Mouse (Mus musculus): ENCODE data around the gene Arsk. TPM values are rescaled to one million over a fixed set of nuclear protein-coding genes. Genes with fewer than 3 reads are reported as not detected.

The Arsk gene
- polyA plus RNA-seq, 1 experiment = 4.8 TPM

- DNase-seq = no peak
- TF ChIP-seq CTCF (IDR thresholded peaks at IDR 0.05; ENCODE audit: insufficient read depth, low read length) = no peak
- no peak for TF ChIP-seq POLR2A (IDR thresholded peaks at IDR 0.05; ENCODE audit: borderline replicate concordance, extremely low read depth, low read depth, low read length)
- no peak overlapping the region for H3K4me3 ChIP-seq (replicated peaks; ENCODE audit: extremely low read depth, low read depth, low read length)
- no peaks in the 10 kb centered on the region for H3K4me1 ChIP-seq (ENCODE audit: control insufficient read depth, insufficient read depth, low read length)
- WGBS = 84% methylated on average over 13 of the region's 13 CpGs
Measured at GRCm38 (mm10) chr13:76064363-76064945, 34.0 kb downstream of the Arsk start.

- H3K4me1 ChIP-seq (ENCODE audit: control insufficient read depth, insufficient read depth, low read length) = no peaks in the 10 kb centered on the region
- DNase-seq = no peak
- no peak for TF ChIP-seq CTCF (IDR thresholded peaks at IDR 0.05; ENCODE audit: insufficient read depth, low read length)
- TF ChIP-seq POLR2A (IDR thresholded peaks at IDR 0.05; ENCODE audit: borderline replicate concordance, extremely low read depth, low read depth, low read length) = no peak
- H3K4me3 ChIP-seq (replicated peaks; ENCODE audit: extremely low read depth, low read depth, low read length) = no peak overlapping the region
- WGBS = 92% methylated on average over 4 of the region's 4 CpGs
Measured at GRCm38 (mm10) chr13:76063548-76063947, 34.9 kb downstream of the Arsk start.

GRCm38 (mm10) chr13:76062569-76062968 lies 35.9 kb downstream of the Arsk start:
- no peak for DNase-seq
- TF ChIP-seq POLR2A (IDR thresholded peaks at IDR 0.05; ENCODE audit: borderline replicate concordance, extremely low read depth, low read depth, low read length) = no peak
- H3K4me1 ChIP-seq (ENCODE audit: control insufficient read depth, insufficient read depth, low read length) = no peaks in the 10 kb centered on the region
- H3K4me3 ChIP-seq (replicated peaks; ENCODE audit: extremely low read depth, low read depth, low read length) = no peak overlapping the region
- 88% methylated on average over 3 of the region's 3 CpGs for WGBS

GRCm38 (mm10) chr13:76062126-76062525 lies 36.3 kb downstream of the Arsk start:
- no peak for DNase-seq
- H3K4me3 ChIP-seq (replicated peaks; ENCODE audit: extremely low read depth, low read depth, low read length) = no peak overlapping the region
- no peaks in the 10 kb centered on the region for H3K4me1 ChIP-seq (ENCODE audit: control insufficient read depth, insufficient read depth, low read length)
- TF ChIP-seq CTCF (IDR thresholded peaks at IDR 0.05; ENCODE audit: insufficient read depth, low read length) (no peak), POLR2A (IDR thresholded peaks at IDR 0.05; ENCODE audit: borderline replicate concordance, extremely low read depth, low read depth, low read length) (no peak)
- 73% methylated on average over 3 of the region's 3 CpGs for WGBS

DNA sequence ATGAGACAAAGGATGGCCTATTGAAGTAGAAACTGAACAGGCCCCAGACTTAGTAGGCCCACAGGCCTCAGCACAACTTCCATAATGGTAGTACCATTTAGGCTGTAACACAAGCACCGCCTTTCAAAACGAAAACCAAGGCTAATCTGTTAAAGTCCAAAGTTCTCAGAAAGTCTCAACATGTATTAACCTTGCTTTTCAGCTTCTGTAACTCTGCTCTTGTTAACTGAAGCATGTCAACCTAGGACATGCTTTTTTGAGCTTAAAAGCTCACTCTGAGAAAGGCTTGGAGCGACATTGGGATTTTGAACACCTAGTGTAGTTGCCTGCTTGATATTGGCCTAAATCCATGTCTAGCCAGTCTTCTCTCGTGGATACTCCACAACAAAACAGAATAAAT lies 38.9 kb downstream of the Arsk start:
- no peak for DNase-seq
- no peak overlapping the region for H3K4me3 ChIP-seq (replicated peaks; ENCODE audit: extremely low read depth, low read depth, low read length)
- WGBS = 93% methylated on average over 4 of the region's 4 CpGs
- no peak for TF ChIP-seq POLR2A (IDR thresholded peaks at IDR 0.05; ENCODE audit: borderline replicate concordance, extremely low read depth, low read depth, low read length)
- TF ChIP-seq CTCF (IDR thresholded peaks at IDR 0.05; ENCODE audit: insufficient read depth, low read length) = no peak
- peaks cover 7% of the 10 kb centered on the region for H3K4me1 ChIP-seq (ENCODE audit: control insufficient read depth, insufficient read depth, low read length)

DNA sequence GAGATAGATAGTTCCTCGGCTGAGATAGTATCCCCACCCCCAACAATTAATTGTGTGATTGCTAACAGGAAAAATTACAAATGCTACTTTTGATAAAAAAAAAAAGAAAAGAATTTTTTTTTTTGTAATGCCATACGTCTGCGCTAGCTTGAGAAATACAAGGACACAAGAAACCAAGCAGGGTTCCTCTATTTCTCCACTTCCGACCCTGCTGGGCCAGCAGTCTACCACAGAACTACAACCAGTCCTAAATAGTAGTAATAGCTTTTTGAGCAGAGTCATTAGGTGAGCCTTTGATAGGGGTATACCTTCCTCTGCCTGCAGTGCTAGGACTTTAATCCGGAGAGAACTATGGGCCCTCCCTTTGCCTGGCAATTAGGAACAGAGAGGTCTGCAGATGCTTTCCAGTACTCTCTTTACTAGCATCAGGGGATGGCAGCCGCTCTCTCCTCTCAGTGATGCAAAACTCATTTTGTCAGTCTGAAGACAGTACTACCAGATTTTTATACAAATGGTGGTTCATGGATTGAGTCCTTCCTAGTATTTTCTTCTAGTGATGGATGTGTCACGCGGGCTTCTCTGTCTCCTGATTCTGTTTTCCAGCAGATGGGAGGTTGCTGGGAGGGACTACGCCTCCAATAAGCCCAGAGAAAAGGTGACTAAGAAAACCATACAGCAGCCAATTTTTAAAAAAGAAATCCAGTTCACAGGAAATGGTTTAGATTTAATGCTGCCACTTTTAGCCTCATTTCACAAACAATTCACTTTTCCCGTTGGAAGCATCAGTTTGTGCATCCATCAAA lies 41.0 kb downstream of the Arsk start:
- Histone ChIP-seq H3K4me1 (ENCODE audit: control insufficient read depth, insufficient read depth, low read length) (peaks cover 7% of the 10 kb centered on the region), H3K4me3 (replicated peaks; ENCODE audit: extremely low read depth, low read depth, low read length) (no peak overlapping the region)
- 65% methylated on average over 10 of the region's 10 CpGs for WGBS
- TF ChIP-seq CTCF (IDR thresholded peaks at IDR 0.05; ENCODE audit: insufficient read depth, low read length) (no peak), POLR2A (IDR thresholded peaks at IDR 0.05; ENCODE audit: borderline replicate concordance, extremely low read depth, low read depth, low read length) (no peak)
- no peak for DNase-seq

GRCm38 (mm10) chr13:76056896-76057266 lies 41.6 kb downstream of the Arsk start, which contains the start of gene Gpr150:
Gene Gpr150 (minus strand): TSS chr13:76056996.
- 16% methylated on average over 10 of the region's 10 CpGs for WGBS
- DNase-seq = no peak
- peak within 1 kb of the TSS; percentile 42 for H3K4me3 ChIP-seq (replicated peaks; ENCODE audit: extremely low read depth, low read depth, low read length)
- peaks cover 7% of the 10 kb centered on the region for H3K4me1 ChIP-seq (ENCODE audit: control insufficient read depth, insufficient read depth, low read length)
- TF ChIP-seq POLR2A (IDR thresholded peaks at IDR 0.05; ENCODE audit: borderline replicate concordance, extremely low read depth, low read depth, low read length) (no peak), CTCF (IDR thresholded peaks at IDR 0.05; ENCODE audit: insufficient read depth, low read length) (no peak)

DNA sequence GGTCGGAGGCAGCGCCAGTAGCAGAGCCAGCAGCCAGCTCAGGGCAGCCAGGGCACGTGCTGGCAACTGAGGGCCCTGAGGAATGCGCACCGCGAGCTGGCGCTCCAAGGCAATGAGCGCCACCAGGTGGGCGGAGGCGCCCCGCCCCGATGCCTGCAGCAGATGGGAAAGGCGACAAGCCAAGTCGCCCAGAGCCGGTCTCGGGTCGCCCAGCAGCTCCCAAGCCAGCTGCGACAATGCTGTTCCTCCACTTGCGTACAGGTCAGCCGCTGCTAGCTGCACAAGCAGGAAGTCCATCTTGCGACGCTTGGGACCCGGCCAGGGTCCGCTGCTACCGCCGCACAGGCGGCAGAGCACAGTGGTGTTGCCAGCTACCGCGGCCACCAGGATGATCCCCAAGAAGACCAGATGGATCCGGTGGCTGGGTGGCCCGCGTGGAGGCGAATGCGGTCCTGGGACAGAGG lies 42.2 kb downstream of the Arsk start:
- H3K4me3 ChIP-seq (replicated peaks; ENCODE audit: extremely low read depth, low read depth, low read length) = peak overlapping the region; percentile 42
- WGBS = under 1% methylated on average over 34 of the region's 34 CpGs
- H3K4me1 ChIP-seq (ENCODE audit: control insufficient read depth, insufficient read depth, low read length) = peaks cover 7% of the 10 kb centered on the region
- no peak for TF ChIP-seq POLR2A (IDR thresholded peaks at IDR 0.05; ENCODE audit: borderline replicate concordance, extremely low read depth, low read depth, low read length)
- DNase-seq = peak; percentile 54

- peak overlapping the region; percentile 40 for H3K4me3 ChIP-seq (replicated peaks; ENCODE audit: extremely low read depth, low read depth, low read length)
- peaks cover 7% of the 10 kb centered on the region for H3K4me1 ChIP-seq (ENCODE audit: control insufficient read depth, insufficient read depth, low read length)
- DNase-seq = peak; percentile 5
- no peak for TF ChIP-seq CTCF (IDR thresholded peaks at IDR 0.05; ENCODE audit: insufficient read depth, low read length)
- WGBS = 1% methylated on average over 59 of the region's 59 CpGs
Measured at GRCm38 (mm10) chr13:76055391-76056232, 42.8 kb downstream of the Arsk start.

Data from lung, adult 2 months (tissue).